Mouse (Mus musculus) natural killer cell, adult 2 months (primary cell): ENCODE measurements around the gene Prr19.

ENCODE experiments used
- DNase-seq, 2 experiments: peaks; one replicate each; pipeline ENCODE4 v3.0.0; 2022; ENCODE audit warnings: low spot score in 2 of 2

Gene Prr19

DNA sequence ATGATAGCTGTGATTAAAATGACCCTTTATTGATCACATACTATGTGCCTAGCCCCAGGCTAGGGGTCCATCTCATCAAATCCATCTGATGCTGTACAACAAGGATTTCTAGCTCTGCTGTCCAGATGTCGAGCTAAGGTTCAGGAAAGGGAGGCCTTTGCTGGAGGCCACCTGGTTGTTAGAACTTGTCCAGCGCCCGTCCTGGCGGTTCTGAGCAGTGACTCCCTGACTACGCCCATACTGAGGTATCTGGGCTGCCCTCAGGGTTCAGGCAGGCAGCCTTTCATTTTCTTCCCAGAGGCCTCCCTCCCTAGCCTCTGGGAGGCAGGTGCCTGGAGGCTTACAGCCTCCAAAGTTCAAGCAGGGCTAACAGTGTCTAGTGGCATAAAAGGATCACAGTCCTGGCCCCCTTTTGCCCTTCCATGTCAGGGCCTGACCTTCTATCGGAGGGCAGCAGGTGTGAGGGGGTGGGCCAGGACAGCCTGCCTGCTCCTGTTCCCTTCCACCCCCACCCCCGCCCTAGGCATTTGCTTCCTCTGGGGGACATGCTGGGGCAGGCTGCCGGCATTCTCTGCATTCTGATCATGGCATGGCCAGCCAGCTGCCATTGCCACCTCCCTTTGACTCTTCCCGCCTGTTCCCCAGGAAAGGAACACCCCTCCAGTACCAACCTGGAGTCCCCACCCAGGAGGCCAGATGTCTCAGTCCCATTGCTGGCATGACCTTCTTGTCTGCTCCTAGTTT, 25.5 kb upstream of the Prr19 start:
- DNase-seq = no peak

GRCm38 (mm10) chr7:25277405-25277804, 23.8 kb upstream of the Prr19 start:
- no peak for DNase-seq

- no peak for DNase-seq
Observed at GRCm38 (mm10) chr7:25277998-25278340, 23.2 kb upstream of the Prr19 start.

GRCm38 (mm10) chr7:25278341-25279075, 22.7 kb upstream of the Prr19 start:
- peak; percentile 74 to 87 for DNase-seq

DNA sequence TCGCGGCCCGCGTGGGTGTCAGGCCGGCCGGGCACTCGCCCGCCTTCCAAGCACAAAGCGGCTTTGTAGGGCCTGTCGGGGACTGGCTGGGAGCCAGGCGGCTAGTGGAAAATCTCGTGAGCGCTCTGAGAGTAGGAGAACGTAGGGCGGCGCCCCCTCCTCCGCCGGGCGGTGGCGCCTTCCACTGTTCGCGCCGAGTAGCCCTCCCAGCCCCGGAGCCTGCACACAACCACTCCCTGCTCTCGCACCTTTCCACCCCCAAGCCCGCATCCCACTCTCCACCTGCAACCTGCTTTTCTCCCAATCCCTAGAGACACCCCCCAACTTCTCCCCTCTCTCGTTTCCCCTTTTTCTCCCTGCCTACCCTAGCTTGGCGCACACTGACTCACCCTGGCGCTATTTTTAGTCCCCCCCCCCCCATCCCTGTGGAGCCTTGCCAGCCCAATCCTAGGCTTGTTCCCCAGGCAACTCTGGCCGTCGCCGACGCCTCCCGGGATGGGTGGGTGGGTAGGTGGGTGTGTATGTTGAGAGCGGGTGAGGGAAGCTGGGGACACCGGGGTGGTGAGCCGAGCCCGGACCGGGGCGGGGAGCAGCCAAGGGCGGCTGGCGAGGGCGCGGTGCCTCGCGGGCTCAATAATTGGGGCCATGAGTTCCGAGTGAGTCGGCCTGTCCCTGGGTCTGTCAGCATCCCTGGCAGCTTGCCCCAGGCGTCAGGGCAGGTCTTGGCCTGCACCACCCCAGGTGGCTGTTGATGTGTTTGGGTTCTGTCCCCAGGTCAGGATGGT, 21.9 kb upstream of the Prr19 start:
- peak; percentile 62 to 81 for DNase-seq

DNA sequence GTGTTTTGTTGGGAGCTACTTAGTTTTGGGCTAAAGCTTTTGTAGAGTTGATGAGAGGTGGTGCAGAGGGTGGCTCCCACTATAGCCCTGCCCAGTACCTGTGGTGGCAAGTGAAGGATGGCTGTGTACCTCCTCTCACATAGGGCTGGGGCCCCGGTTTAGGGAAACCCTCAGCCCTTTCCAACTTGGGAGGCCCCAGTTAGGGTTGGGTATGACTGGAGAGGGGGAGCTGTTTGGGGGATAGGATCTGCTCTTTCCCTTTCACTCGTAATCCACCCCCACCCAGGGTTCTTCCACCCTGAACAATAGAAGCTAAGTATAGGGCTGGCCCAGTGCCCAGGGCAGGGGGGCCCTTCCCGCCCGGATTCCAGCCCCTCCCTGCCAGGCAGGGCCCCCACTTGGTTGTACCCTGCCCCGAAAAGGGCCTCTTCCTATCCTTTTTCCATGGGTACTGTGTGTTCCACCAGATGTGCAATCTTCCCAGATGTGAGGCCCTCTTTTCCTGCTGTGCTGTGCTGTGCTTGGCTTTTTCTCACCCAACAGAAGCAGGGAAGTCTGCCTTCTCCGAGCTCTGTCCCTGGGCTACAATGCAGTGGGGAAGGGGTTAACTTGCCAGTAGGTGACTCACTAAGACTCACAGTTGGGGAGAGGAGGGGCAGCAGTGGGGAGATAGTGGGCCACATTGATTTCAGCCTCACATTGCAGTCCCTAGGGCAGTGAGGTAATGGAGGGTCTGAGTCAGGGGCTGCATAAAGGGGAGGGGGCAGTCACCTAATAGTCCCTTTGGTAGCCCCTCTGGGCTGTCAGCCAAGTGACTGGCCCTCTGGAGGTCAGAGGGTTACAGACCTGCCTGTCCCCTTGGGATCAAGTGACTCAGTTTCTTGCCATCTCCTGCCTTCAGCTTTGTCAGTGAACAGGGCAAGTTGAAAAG, 21.1 kb upstream of the Prr19 start:
- no peak for DNase-seq

DNA sequence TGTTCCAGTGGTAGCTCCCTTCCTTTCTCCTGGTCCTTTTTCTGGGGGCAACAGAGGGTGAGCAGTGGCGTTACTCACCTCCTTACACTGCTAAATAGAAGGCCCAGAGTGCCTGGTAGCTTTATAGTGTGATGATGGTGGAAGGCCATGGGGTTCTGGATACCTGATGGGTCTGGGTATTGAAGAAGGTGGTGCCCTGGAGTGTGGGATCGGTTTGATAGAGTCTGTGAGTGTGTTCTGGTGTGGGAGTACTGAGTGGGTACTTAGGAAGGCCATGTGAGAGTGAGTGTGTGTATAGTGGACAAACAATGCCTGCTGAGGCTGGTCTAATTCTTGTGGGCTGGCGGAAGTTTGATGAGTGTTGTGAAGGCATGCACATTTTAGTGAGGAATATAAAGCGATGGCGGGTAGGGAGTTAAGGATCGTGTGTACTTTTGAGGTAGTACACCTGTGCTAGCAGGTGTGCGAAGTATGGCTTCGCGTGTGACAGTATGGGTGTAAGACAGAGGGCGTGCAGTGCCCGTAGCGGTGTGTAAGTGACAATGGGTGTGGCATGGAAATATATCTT, 20.0 kb upstream of the Prr19 start:
- DNase-seq = no peak

DNA sequence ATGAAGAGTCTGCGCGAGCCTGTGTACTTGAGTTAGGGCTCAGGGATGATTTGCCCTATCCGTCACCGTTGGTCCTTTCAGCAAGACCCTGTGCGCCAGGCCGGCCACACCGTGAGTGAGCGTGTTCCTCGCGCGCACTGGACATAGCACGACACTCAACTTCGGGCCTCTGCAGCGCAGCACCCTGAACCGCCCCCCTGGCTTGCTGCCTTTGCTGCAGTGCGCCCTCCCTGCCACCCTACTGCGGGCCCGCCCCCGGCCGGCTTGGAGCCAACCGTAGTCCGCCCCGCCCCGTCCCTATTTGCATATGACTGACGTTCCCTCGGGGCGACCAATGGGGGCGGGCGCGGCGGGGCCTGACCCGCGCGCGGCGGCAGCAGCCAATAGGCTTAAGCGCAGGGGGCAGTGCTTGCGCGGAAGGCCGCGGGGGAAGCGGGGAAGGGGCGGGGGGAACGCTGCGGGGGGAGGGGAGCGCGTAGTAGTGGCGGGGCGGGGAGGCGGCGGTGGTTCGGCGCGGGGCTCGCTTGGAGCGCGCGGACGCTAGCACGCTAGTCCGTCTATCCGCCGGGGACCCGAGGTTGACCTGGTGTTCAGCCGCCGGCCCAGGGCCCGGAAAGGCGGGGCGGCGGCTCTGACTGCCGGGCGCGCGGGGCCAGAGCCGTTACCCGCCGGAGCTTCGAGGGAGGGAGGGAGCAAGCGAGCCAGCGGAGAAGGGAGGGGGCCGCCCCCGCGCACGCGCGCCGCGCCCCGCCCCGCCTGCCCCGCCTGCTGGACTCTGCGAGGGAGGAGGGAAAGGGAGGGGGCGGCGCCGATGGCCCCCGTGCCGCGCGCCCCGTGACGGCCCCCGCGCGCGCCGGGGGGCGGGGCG, 19.2 kb upstream of the Prr19 start:
- DNase-seq = peak; percentile 95 to 97

DNA sequence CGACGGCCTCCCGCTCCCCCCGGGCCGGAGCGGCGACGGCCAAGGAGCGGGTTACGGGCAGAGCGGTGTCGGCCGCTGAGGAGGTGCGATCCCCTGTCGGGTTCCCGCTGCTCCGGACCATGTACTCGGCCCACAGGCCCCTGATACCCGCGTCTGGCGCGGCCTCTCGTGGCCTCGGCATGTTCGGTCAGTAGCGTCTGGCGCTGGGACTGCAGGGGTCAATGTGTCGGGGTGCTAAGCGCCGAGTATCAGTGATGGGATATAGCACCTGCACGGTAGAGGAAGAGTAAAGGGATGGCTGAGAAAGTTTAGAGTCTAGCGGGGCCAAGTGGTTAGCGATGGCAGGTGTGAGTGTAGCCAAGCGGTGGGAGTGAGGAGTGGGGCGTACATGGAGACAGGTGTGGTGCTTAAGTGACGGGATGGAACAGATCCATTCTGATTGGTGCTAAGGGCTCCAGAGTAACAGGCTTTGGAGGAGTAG, 18.4 kb upstream of the Prr19 start:
- DNase-seq = peak in 1 of 2 experiments; percentile 33

- no peak for DNase-seq
Observed at GRCm38 (mm10) chr7:25283637-25284036, 17.6 kb upstream of the Prr19 start.

GRCm38 (mm10) chr7:25284171-25284570, 17.0 kb upstream of the Prr19 start:
- DNase-seq = no peak

DNA sequence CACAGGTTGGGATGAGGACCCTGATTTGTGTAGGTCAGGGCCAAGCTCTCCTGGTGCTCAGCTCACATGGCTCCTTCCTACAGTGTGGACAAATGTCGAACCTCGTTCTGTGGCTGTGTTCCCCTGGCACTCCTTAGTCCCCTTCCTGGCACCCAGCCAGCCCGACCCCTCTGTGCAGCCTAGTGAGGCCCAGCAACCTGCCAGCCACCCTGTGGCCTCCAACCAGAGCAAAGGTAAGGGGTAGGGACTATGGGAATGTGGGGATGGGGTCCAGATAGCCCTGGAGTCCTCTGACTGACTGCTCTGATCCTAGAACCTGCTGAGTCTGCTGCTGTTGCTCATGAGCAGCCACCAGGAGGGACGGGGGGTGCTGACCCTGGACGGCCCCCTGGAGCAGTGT, 16.4 kb upstream of the Prr19 start:
- DNase-seq = no peak

GRCm38 (mm10) chr7:25285511-25286238, 15.5 kb upstream of the Prr19 start:
- DNase-seq = no peak

- DNase-seq = no peak
Observed at GRCm38 (mm10) chr7:25286989-25287388, 14.2 kb upstream of the Prr19 start.

DNA sequence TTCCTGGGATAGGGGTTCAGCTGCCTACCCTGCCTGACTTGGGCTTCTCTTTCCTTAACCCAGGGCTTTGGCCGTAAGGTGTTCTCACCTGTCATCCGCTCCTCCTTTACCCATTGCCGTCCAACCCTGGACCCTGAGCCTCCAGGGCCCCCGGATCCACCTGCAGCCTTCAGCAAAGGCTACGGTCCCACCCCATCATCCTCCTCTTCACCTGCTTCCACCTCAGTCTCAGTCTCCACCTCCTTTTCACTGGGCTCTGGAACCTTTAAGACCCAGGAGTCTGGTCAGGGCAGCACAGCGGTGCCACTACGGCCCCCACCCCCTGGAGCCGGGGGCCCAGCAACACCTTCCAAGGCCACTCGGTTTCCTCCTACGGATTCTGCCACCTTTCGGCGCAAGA, 13.2 kb upstream of the Prr19 start:
- DNase-seq = no peak

DNA sequence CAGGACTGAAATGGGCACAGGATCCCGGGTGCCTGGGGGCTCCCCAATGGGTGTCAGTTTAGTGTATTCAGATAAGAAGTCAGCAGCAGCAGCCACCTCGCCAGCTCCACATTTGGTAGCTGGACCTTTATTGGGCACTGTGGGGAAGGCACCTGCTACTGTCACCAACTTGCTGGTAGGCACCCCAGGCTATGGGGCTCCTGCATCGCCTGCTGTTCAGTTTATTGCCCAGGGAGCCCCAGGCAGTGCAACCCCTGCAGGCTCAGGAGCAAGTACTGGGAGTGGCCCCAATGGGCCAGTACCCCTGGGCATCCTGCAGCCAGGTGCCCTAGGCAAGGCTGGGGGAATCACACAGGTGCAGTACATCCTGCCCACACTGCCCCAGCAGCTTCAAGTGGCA, 12.5 kb upstream of the Prr19 start:
- no peak for DNase-seq

GRCm38 (mm10) chr7:25289925-25290324, 11.3 kb upstream of the Prr19 start:
- DNase-seq = no peak

DNA sequence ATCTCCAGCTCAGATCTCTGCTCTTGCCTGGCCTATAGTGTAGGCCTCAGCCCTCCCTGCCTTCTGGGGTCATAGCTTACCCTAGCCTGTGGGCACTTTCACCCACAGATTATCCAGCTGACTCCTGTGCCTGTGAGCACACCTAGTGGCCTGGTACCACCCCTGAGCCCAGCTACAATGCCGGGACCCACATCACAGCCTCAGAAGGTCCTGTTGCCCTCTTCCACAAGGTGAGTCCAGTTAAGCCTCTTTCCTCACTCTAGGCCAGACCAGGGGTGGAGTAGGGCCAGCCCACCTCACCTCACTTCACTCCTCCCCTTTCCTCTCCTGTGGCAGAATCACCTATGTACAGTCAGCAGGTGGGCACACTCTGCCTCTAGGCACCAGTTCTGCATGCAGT, 10.7 kb upstream of the Prr19 start:
- no peak for DNase-seq

DNA sequence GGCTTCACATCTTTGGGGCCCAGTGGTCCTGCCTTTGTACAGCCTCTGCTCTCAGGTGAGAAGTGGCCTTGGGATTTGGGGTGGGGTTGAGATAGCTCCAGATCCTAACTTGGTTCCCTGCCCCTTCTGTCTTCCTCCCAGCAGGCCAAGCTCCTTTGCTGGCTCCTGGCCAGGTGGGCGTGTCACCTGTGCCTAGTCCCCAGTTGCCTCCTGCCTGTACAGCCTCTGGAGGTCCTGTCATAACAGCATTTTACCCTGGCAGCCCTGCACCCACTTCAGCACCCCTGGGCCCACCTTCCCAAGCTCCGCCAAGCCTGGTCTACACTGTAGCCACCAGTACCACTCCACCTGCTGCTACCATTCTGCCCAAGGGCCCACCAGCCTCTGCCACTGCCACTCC, 10.3 kb upstream of the Prr19 start:
- DNase-seq = no peak
